Mouse (Mus musculus) hindbrain, embryonic 15.5 days (tissue): ENCODE data around the gene Asb17. TPM values are rescaled to one million over a fixed set of nuclear protein-coding genes. Genes with fewer than 3 reads are reported as not detected.

ENCODE experiments used
- ATAC-seq: fragments of 200-750 bp; cut with Nextera tagmentation; 2 replicates; pipeline ENCODE4 v1.8.0; 2017; ENCODE audit warnings: low read depth, moderate number of reproducible peaks, moderate TSS enrichment; ENCODE audit not compliant: low FRiP score
- H3K27ac ChIP-seq: fragments of 300-500 bp; sonication (generic); replicated peaks from 2 replicates; pipeline ENCODE4 v1.5.1; 2015; ENCODE audit warnings: mild to moderate bottlenecking, inconsistent platforms
- H3K27me3 ChIP-seq: fragments of 300-500 bp; sonication (generic); 2 replicates; pipeline ENCODE4 v1.6.1; 2015; ENCODE audit warnings: control low read depth, inconsistent platforms
- H3K36me3 ChIP-seq: fragments of 300-500 bp; sonication (generic); 2 replicates; pipeline ENCODE4 v1.6.1; 2015; ENCODE audit warnings: control low read depth, inconsistent platforms
- H3K4me1 ChIP-seq: fragments of 300-500 bp; sonication (generic); replicated peaks from 2 replicates; pipeline ENCODE4 v1.6.1; 2015; ENCODE audit warnings: control low read depth, inconsistent platforms
- H3K4me2 ChIP-seq: fragments of 300-500 bp; sonication (generic); 2 replicates; pipeline ENCODE4 v1.6.1; 2015; ENCODE audit warnings: moderate library complexity, mild to moderate bottlenecking, inconsistent platforms
- H3K4me3 ChIP-seq: fragments of 300-500 bp; sonication (generic); 2 replicates; pipeline ENCODE4 v1.5.1; 2015; ENCODE audit warnings: mild to moderate bottlenecking, inconsistent platforms
- H3K9ac ChIP-seq: fragments of 300-500 bp; sonication (generic); 2 replicates; pipeline ENCODE4 v1.6.1; 2015; ENCODE audit warnings: inconsistent platforms
- H3K9me3 ChIP-seq: fragments of 300-500 bp; sonication (generic); 2 replicates; pipeline ENCODE4 v1.6.1; 2016; ENCODE audit warnings: control low read depth, inconsistent platforms
- WGBS: fragments of 180-500 bp; shearing (Covaris S2); methylation state at CpG from one replicate; pipeline ENCODE4 v1.1.7; 2015; 5-methylcytosine and 5-hydroxymethylcytosine counted together
- polyA plus RNA-seq: library from polyadenylated mRNA; unstranded; fragments of >200 nt; fragmentation: Nextera tagmentation; extraction: Ambion mirVana; gene quantifications from 2 replicates; pipeline ENCODE4 v1.2.1, GENCODE M21; 2015

Asb17 gene
- polyA plus RNA-seq, 1 experiment from 2014 or later: 0.09 TPM

DNA sequence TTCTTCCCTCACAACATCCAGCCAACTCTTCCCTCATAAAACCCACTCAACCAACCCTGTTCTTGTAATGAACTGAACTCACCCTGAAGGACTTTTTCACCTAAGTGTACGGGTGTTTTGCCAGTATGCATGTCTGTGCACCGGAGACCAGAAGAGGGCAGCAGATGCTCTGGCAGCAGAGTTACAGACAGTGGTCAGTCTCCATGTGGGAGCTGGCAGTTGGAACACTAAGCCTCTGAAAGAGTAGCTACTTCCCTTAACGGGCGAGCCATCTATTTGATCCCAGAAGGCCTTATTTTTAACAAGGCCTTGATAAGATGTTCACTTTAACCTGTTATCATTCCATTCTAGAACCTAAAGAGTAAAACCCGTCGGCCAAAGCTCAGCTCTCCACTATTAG is 60.6 kb downstream of the Asb17 start:
- Histone ChIP-seq H3K27ac (no peak overlapping the region), H3K4me2 (no peak overlapping the region), H3K27me3 (no peaks in the 10 kb centered on the region), H3K4me1 (peaks cover 17% of the 10 kb centered on the region), H3K9ac (no peak overlapping the region), H3K36me3 (peaks cover 53% of the 10 kb centered on the region), H3K4me3 (no peak overlapping the region), H3K9me3 (no peaks in the 10 kb centered on the region)
- ATAC-seq: no peak
- 67% methylated on average over 6 of the region's 6 CpGs for WGBS

Other genes starting within 250 kb of the Asb17 start
- gene St6galnac3, start 119.0 kb upstream of the Asb17 start, polyA plus RNA-seq: 20.7 and 23.1 TPM in 2 replicates
- gene Msh4, start 61.9 kb downstream of the Asb17 start, polyA plus RNA-seq: 0.12 and 0.22 TPM in 2 replicates
- 50.5 and 55.4 TPM in 2 replicates for gene Rabggtb, start 68.8 kb downstream of the Asb17 start, polyA plus RNA-seq
- gene Acadm, start 100.4 kb downstream of the Asb17 start, polyA plus RNA-seq: 63.1 and 65.6 TPM in 2 replicates
- 8.6 and 9.6 TPM in 2 replicates for gene Slc44a5, start 129.2 kb downstream of the Asb17 start, polyA plus RNA-seq